Mouse (Mus musculus) liver, embryonic 14.5 days (tissue): ENCODE results near the gene Tor1aip1. TPM values are rescaled to one million over a fixed set of nuclear protein-coding genes. Genes with fewer than 3 reads are reported as not detected.

Source experiments
- ATAC-seq: fragments of 200-750 bp; cut with Nextera tagmentation; 2 replicates; pipeline ENCODE4 v1.8.0; 2017; ENCODE audit warnings: moderate number of reproducible peaks, mild to moderate bottlenecking, moderate library complexity; ENCODE audit not compliant: insufficient read depth
- DNase-seq, 3 experiments: peaks; one replicate each; pipeline ENCODE4 v3.0.0-alpha.2; 2012 to 2013; ENCODE audit warnings: low read depth in 3 of 3, low spot score in 3 of 3
- H3K27ac ChIP-seq: fragments of 300-500 bp; sonication (generic); 2 replicates; pipeline ENCODE4 v1.5.1; 2014; ENCODE audit warnings: moderate library complexity, mild to moderate bottlenecking, control low read depth, inconsistent platforms
- H3K27me3 ChIP-seq: fragments of 300-500 bp; sonication (generic); 2 replicates; pipeline ENCODE4 v1.6.1; 2014; ENCODE audit warnings: mild to moderate bottlenecking, low read length, moderate library complexity; ENCODE audit not compliant: control insufficient read depth, insufficient read depth
- H3K36me3 ChIP-seq: fragments of 300-500 bp; sonication (generic); replicated peaks from 2 replicates; pipeline ENCODE4 v1.6.1; 2014; ENCODE audit warnings: low read depth; ENCODE audit not compliant: control insufficient read depth, insufficient read depth
- H3K4me1 ChIP-seq, 2 experiments: fragments of 200-500 bp in 1 of 2; fragments of 300-500 bp in 1 of 2; sonication (generic) in 1 of 2; replicated peaks; 2 replicates each; pipeline ENCODE4 v1.6.1; 2012 to 2014; ENCODE audit warnings: antibody characterized with exemption in 1 of 2, inconsistent platforms in 1 of 2, low read length in 1 of 2; ENCODE audit not compliant: control insufficient read depth in 2 of 2, insufficient read depth in 2 of 2
- H3K4me2 ChIP-seq: fragments of 300-500 bp; sonication (generic); 2 replicates; pipeline ENCODE4 v1.6.1; 2014; ENCODE audit warnings: low read depth, mild to moderate bottlenecking, control low read depth, moderate library complexity
- H3K4me3 ChIP-seq, 2 experiments: fragments of 200-500 bp in 1 of 2; fragments of 300-500 bp in 1 of 2; sonication (generic) in 1 of 2; 2 replicates each; pipeline ENCODE4 v1.5.1; 2012 to 2014; ENCODE audit warnings: low read depth in 2 of 2, low read length in 2 of 2, mild to moderate bottlenecking in 2 of 2, control low read depth in 1 of 2, inconsistent platforms in 1 of 2, moderate library complexity in 1 of 2; ENCODE audit not compliant: insufficient read depth in 1 of 2
- H3K9ac ChIP-seq: fragments of 300-500 bp; sonication (generic); replicated peaks from 2 replicates; pipeline ENCODE4 v1.6.1; 2014; ENCODE audit warnings: mild to moderate bottlenecking, control low read depth, moderate library complexity
- H3K9me3 ChIP-seq: fragments of 300-500 bp; sonication (generic); 2 replicates; pipeline ENCODE4 v1.6.1; 2016; ENCODE audit warnings: low read length, mixed read lengths; ENCODE audit not compliant: control insufficient read depth
- CTCF ChIP-seq: IDR thresholded peaks from 2 replicates; pipeline ENCODE4 v1.5.1; 2016; ENCODE audit warnings: antibody characterized with exemption, low read depth, control low read depth
- EP300 ChIP-seq: IDR thresholded peaks from 2 replicates; pipeline ENCODE4 v1.6.1; 2016; ENCODE audit warnings: antibody characterized with exemption, low read depth
- WGBS: fragments of 180-500 bp; shearing (Covaris S2); extraction: QIAGEN DNeasy Blood & Tissue Kit; methylation state at CpG from one replicate; pipeline ENCODE4 v1.1.7; 2014; ENCODE audit not compliant: insufficient replicate concordance; 5-methylcytosine and 5-hydroxymethylcytosine counted together
- polyA plus RNA-seq, 2 experiments: library from polyadenylated mRNA; depleted of rRNA in 1 of 2; stranded (reverse) in 1 of 2; unstranded in 1 of 2; fragments of >200 nt; fragmentation: Nextera tagmentation in 1 of 2; extraction: Ambion mirVana in 1 of 2; gene quantifications; 2 replicates each; pipeline versions ENCODE4 v1.2.1 to v1.2.3; 2012 to 2014

Tor1aip1 gene
- polyA plus RNA-seq (2012; rRNA removed) (6.4 and 6.6 TPM in 2 replicates), polyA plus RNA-seq (2014; fragmentation: Nextera tagmentation; extraction: Ambion mirVana) (20.9 and 21.6 TPM in 2 replicates)

DNA sequence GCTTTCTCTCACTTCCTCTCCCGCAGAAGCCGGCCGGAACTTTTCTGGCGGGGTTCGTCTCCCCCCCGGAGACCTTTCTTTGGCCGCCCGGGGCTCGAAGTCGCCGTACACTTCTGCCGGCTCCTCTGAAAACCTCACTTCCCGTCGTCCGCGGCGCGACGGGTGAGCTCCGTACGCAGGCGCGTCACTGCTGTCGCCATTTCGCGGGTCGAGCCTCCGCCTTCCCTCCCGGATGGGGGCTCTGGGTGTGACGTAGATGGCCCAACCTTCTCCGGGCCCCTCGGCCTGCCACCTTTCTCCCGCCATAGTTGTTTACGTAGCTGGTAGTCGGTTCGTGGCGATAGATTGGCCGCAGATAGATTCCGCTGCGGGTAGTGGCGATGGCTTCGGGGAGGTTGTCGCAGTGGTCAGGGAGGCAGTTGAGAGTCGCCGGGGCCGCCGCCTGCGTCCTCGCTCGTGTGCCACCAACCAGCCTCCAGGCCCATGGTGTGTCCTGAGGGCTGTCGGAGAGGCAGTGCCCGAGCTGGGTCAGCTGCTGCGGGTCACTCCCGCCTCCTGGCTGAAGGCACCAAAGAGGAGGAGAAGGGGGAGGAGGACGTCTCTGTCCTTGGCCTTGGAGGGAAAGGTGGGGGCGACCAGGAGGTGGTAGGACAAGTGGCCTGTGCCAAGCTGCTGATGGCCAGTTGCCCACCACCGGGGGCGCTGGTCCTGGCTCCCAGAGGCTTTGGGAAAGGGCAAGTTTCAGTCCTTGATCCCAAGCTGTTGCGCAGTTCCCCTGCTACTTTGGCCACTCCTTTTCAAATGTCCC, at the start of gene Tor1aip1:
Tor1aip1 (minus strand) TSS at position 551 of the 808 bp plus-strand sequence.
- no peaks in the 10 kb centered on the region for H3K27me3 ChIP-seq
- DNase-seq (peak; percentile 89 to 93 (median 92)), ATAC-seq (peak; percentile 85)
- H3K9me3 ChIP-seq, result no peaks in the 10 kb centered on the region
- peaks cover 18% of the 10 kb centered on the region for H3K36me3 ChIP-seq
- WGBS, result under 1% methylated on average over 59 of the region's 59 CpGs
- TF ChIP-seq EP300 (no peak; the same call in 1 of the 2 replicates), CTCF (peak; percentile 82)
- H3K4me3 ChIP-seq, result peak within 1 kb of the TSS; percentile 76 to 85
- peak within 1 kb of the TSS; percentile 97 for H3K27ac ChIP-seq
- peak within 1 kb of the TSS; percentile 97 for H3K9ac ChIP-seq
- peak within 1 kb of the TSS; percentile 84 for H3K4me2 ChIP-seq
- H3K4me1 ChIP-seq, result peaks cover 10 to 11% of the 10 kb centered on the region in 2 experiments

- H3K4me1 ChIP-seq, result peaks cover 0 to 2% of the 10 kb centered on the region in 2 experiments; a peak in 1 of 4 replicates
- H3K9ac ChIP-seq, result no peak overlapping the region
- ATAC-seq (0 out of 2 replicates have a peak, but pooled peaks have one; percentile 15), DNase-seq (peak; percentile 28 to 44 (median 37))
- TF ChIP-seq CTCF (peak; percentile 85), EP300 (no peak)
- no peak overlapping the region for H3K27ac ChIP-seq
- no peak overlapping the region for H3K4me2 ChIP-seq
- no peaks in the 10 kb centered on the region for H3K27me3 ChIP-seq
- no peak overlapping the region for H3K4me3 ChIP-seq
- H3K36me3 ChIP-seq, result no peaks in the 10 kb centered on the region
- no peaks in the 10 kb centered on the region for H3K9me3 ChIP-seq
- 55% methylated on average over 5 of the region's 5 CpGs for WGBS
Observed at GRCm38 (mm10) chr1:156085770-156086169, 49.5 kb upstream of the Tor1aip1 start.

DNA sequence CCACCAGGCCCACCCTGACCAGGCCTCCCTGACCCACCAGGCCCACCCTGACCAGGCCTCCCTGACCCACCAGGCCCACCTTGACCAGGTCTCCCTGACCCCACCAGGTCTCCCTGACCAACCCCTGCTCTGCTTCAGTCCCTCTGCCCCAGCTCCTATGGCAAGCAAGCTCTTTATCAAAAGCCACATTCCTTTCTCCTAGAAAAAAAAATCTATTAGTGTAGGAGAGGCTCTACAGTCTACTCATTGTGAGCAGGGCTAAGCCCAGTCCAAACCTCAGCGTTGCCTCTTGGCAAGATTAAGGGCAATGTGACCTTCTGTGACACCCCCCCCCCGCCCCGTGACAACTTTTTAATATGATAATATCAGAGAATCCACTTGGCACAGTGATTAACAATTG, 48.3 kb upstream of the Tor1aip1 start:
- TF ChIP-seq EP300 (no peak), CTCF (no peak)
- no peaks in the 10 kb centered on the region for H3K36me3 ChIP-seq
- no peaks in the 10 kb centered on the region for H3K27me3 ChIP-seq
- no peak for ATAC-seq
- no peak overlapping the region for H3K9ac ChIP-seq
- no peak overlapping the region for H3K4me3 ChIP-seq
- no peaks in the 10 kb centered on the region for H3K9me3 ChIP-seq
- H3K27ac ChIP-seq, result no peak overlapping the region
- no peak for DNase-seq
- no peak overlapping the region for H3K4me2 ChIP-seq
- 51% methylated on average over 3 of the region's 3 CpGs for WGBS
- H3K4me1 ChIP-seq, result no peaks in the 10 kb centered on the region

DNA sequence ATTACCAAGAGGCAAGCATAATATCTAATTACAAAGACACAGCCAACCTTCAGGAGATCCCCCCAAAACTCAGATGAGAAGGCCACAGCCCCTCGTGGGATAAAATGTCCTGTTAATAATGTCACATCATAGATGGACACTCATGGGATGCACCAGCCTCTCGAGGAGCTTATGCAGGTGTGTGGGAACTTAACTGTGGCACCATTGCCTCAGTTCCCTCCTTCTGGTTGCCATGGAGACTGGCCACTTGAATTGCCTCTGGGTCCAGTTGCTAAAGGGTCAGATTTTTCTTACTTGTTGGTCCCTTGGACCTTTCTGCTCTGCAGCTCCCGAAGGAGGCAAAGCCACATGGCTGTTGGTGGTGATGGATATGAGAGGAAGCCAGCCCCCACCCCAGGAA, 41.4 kb upstream of the Tor1aip1 start:
- Histone ChIP-seq H3K27ac (no peak overlapping the region), H3K4me1 (peaks cover 0 to 1% of the 10 kb centered on the region in 2 experiments; a peak in 1 of 4 replicates), H3K27me3 (no peaks in the 10 kb centered on the region), H3K4me3 (no peak overlapping the region), H3K36me3 (no peaks in the 10 kb centered on the region), H3K9me3 (no peaks in the 10 kb centered on the region), H3K4me2 (no peak overlapping the region), H3K9ac (no peak overlapping the region)
- DNase-seq (no peak), ATAC-seq (no peak)
- 50% methylated on average over 3 of the region's 3 CpGs for WGBS
- no peak for TF ChIP-seq CTCF
- no peak for TF ChIP-seq EP300

DNA sequence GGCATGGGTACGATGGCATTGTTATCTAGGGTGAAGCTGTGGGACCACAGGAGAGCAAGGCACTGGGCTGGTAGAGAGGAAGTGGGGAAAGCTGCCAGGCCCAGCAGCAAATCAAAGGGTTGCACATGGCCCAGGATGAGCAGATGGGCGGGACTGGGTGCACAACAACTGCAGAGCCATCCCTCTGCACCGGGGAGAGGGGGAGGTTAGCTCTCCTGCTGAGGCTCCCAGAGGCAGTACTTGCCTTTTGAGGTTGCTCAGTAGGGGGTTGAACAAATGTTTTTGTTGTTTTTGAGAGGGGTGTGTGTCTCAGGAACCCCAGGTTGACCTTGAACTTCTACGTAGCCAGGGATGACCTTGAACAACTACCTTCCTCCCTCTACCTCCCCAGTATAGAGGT, 40.2 kb upstream of the Tor1aip1 start:
- Histone ChIP-seq H3K27me3 (no peaks in the 10 kb centered on the region), H3K4me3 (no peak overlapping the region), H3K36me3 (no peaks in the 10 kb centered on the region), H3K9me3 (no peaks in the 10 kb centered on the region), H3K27ac (no peak overlapping the region), H3K9ac (no peak overlapping the region), H3K4me2 (no peak overlapping the region), H3K4me1 (peaks cover 0 to 5% of the 10 kb centered on the region in 2 experiments; a peak in 1 of 4 replicates)
- 29% methylated on average over 4 of the region's 4 CpGs for WGBS
- no peak for ATAC-seq
- DNase-seq, result no peak
- TF ChIP-seq CTCF (no peak), EP300 (no peak)
